Mouse (Mus musculus) heart, adult 9 months (tissue): ENCODE measurements around the gene Sgo1.

Experiments used
- DNase-seq, 2 experiments: peaks; one replicate each; pipeline ENCODE4 v3.0.0; 2022; ENCODE audit warnings: low spot score in 2 of 2

The Sgo1 gene

DNA sequence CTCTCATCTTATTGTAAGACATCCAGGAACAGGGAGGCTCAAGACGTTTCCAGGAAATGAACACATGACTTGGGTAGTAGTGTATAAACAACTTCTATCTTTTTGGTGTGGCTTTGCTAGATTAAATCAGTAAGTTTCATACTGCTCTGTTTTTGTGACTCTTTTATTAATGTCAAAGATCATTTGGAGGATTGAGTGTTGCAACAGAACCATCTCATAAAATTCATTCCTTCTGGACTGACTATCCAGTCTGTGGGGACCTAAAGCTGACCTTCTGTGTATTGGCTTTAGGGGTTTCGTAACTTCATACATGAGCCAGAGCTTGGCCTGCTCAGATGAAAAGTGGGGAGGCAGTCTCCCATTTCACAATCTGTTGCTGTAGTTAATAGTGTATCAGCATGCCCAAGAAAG lies 38.9 kb downstream of the Sgo1 start:
- peak; percentile 63 to 69 for DNase-seq

DNA sequence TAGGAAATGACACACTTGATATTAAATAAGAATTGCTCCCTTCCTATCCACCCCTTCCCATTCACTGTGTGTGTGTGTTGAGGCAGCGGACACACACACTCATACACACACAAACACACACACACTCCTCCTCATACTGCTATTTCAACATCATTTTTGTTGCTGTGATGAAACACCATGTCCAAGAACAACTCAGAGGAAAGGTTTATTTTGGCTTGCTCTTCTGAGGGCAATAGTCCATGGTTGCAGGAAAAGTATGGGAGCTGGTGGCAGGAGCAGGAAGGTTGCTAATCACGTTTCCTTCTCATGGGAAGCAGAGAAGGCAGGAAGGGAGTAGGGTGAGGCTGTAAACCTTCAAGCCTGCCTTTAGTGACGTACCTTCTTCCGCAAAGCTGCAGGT lies 45.8 kb downstream of the Sgo1 start:
- no peak for DNase-seq

DNA sequence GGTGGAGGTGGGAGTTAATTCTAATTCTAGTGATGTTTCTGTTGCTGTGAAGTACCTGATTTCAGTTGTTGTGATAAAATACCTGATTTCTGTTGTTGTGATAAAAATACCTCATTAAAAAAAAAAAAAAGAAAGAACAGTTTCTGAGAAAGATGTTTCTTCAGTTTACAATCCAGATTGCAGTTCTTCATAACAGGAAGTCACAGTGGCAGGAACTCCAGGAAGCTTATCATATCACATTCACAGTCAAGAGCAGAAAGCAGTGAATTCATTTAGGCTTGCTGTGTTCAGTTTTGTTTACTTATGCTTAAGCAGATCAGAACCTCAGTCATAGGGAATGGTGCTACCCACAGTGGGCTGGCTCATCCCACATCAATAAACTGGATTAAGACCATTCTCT lies 57.8 kb downstream of the Sgo1 start:
- no peak for DNase-seq

DNA sequence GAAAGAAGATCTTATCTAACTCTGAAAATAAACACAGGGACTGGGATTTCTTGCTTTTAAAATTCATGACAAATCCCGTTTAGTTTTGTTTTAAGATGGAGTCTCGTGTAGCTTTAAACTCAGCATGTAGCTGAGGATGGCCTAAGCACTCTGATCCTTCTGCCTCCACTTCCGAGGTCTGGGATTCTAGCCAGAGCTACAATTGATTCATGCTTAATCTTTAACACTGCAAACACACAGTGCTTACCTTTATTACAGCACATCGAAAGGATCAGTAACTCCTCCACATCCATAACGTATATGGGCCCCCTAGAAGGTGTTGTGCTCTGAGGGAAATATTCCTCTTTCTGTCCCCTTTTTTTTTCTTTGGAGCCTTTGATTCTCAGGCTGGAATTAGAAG lies 61.0 kb downstream of the Sgo1 start:
- no peak for DNase-seq

DNA sequence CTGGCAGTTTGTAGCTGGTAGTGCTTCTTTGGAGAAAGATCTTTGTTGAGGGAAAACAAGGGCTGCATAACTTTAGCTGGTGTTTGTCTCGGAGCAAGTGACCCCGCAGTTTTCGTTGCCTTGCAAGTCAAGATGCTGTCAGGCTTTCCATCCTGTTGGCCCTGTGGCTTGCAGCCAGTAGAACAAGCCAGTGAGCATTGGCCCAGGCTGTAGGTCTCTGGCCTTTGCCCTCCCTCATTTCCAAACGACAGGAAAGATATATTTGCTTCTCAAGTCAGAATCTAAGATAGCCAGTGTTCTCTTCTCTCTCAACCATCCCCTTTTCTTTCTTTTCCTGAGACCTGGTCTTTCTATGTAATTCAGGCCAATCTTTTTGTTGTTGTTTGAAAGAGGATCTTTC lies 61.6 kb downstream of the Sgo1 start:
- DNase-seq, result peak in 1 of 2 experiments; percentile 16

DNA sequence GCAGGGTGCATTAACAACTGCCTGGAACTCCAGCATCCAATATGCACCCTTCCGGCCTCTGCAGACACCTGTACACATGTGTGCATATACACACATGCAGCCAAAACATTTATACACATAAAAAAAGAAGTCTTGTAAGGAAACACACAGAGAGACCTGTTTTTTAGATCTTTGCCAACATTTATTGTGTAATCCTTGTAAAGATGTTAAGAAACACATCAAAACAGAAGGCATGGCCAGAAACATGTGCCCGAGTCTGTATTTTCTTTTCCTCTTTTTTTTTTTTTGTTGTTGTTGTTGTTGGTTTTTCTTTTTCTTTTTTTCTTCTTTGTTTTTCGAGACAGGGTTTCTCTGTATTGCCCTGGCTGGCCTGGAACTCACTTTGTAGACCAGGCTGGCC lies 63.0 kb downstream of the Sgo1 start:
- no peak for DNase-seq
